ENCODE assay signal across 11 mouse cellular contexts in genomic region chr1:165834633-165834975, GRCm38 (mm10). TPM values are rescaled to one million over a fixed set of nuclear protein-coding genes. Genes with fewer than 3 reads are reported as not detected.
A peak's percentile ranks its signal among the peaks of the same experiment; 100 is the strongest.
DNase-seq lines count a peak whose midpoint lies in the region; ATAC-seq and TF ChIP-seq lines count a peak whose summit lies in the region.
"Had no signal": no experiment of that assay in that cellular context is flagged by ENCODE, and none has a peak within 500 bp of the region (broad histone marks: within the 10 kb centered on the region; RNA-seq: fewer than 3 reads in every experiment).

No protein-coding gene starts in this region.

- H3K9me3 ChIP-seq in heart, embryonic 12.5 days (replicated peaks), result no peaks in the 10 kb centered on the region
- H3K9me3 ChIP-seq in embryonic facial prominence, embryonic 15.5 days (replicated peaks), result no peaks in the 10 kb centered on the region
- H3K9me3 ChIP-seq in intestine, postnatal 0 days (ENCODE audit: control insufficient read depth), result no peaks in the 10 kb centered on the region

- no peak overlapping the region for H3K4me3 ChIP-seq in heart, embryonic 12.5 days
- peak overlapping the region; percentile 12; the same call in 1 of the 2 replicates for H3K4me3 ChIP-seq in embryonic facial prominence, embryonic 15.5 days (replicated peaks)
- H3K4me3 ChIP-seq in intestine, postnatal 0 days (ENCODE audit: low read depth, low read length), result no peak overlapping the region

- TF ChIP-seq CTCF in intestine, postnatal 0 days (IDR thresholded peaks at IDR 0.05; ENCODE audit: low read depth), result no peak

- H3K4me2 ChIP-seq in heart, embryonic 12.5 days, result 0 out of 2 replicates have a peak overlapping the region, but pooled peaks have one; percentile 17
- peak overlapping the region; percentile 29 for H3K4me2 ChIP-seq in embryonic facial prominence, embryonic 15.5 days (replicated peaks)
- H3K4me2 ChIP-seq in intestine, postnatal 0 days (replicated peaks; ENCODE audit: low read depth), result peak overlapping the region; percentile 31; the same call in 1 of the 2 replicates

- ATAC-seq in heart, embryonic 12.5 days (ENCODE audit: insufficient number of reproducible peaks, low FRiP score), result no peak
- ATAC-seq in embryonic facial prominence, embryonic 15.5 days (ENCODE audit: insufficient number of reproducible peaks, low FRiP score, low TSS enrichment, low read depth), result no peak
- ATAC-seq in intestine, postnatal 0 days, result no peak
- no peak for ATAC-seq in erythroid progenitor cell, adult 5-6 weeks (replicated peaks; ENCODE audit: low FRiP score, poor library complexity, severe bottlenecking)

- peaks cover 18% of the 10 kb centered on the region for H3K4me1 ChIP-seq in heart, embryonic 12.5 days (replicated peaks)
- peaks cover 29% of the 10 kb centered on the region for H3K4me1 ChIP-seq in embryonic facial prominence, embryonic 15.5 days
- H3K4me1 ChIP-seq in intestine, postnatal 0 days (replicated peaks; ENCODE audit: control insufficient read depth, insufficient read depth, low read length), result no peaks in the 10 kb centered on the region; the same call in none of the 2 replicates

- H3K9ac ChIP-seq in heart, embryonic 12.5 days, result no peak overlapping the region
- H3K9ac ChIP-seq in embryonic facial prominence, embryonic 15.5 days, result no peak overlapping the region
- no peak overlapping the region for H3K9ac ChIP-seq in intestine, postnatal 0 days (ENCODE audit: low read depth, low read length)

- intact Hi-C loops in heart, postnatal 36 days (cut with DNase I), result no loop called here

- WGBS in heart, embryonic 12.5 days, result 61% methylated on average over 12 of the region's 12 CpGs
- WGBS in embryonic facial prominence, embryonic 15.5 days, result 21% methylated on average over 12 of the region's 12 CpGs
- WGBS in intestine, postnatal 0 days, result 34% methylated on average over 12 of the region's 12 CpGs

- no peaks in the 10 kb centered on the region for H3K36me3 ChIP-seq in heart, embryonic 12.5 days
- no peaks in the 10 kb centered on the region for H3K36me3 ChIP-seq in embryonic facial prominence, embryonic 15.5 days
- no peaks in the 10 kb centered on the region for H3K36me3 ChIP-seq in intestine, postnatal 0 days (ENCODE audit: control insufficient read depth, insufficient read depth)

- H3K27me3 ChIP-seq in heart, embryonic 12.5 days (replicated peaks), result peaks cover 24% of the 10 kb centered on the region
- peaks cover 34% of the 10 kb centered on the region for H3K27me3 ChIP-seq in embryonic facial prominence, embryonic 15.5 days
- no peaks in the 10 kb centered on the region for H3K27me3 ChIP-seq in intestine, postnatal 0 days (replicated peaks; ENCODE audit: control insufficient read depth, insufficient read depth, low read length)

- no peak overlapping the region for H3K27ac ChIP-seq in heart, embryonic 12.5 days (ENCODE audit: poor library complexity, severe bottlenecking)
- no peak overlapping the region for H3K27ac ChIP-seq in embryonic facial prominence, embryonic 15.5 days (replicated peaks)
- no peak overlapping the region for H3K27ac ChIP-seq in intestine, postnatal 0 days (ENCODE audit: low read depth, low read length)

- no peak for DNase-seq in heart, postnatal 36 days
- peak; percentile 21 for DNase-seq in neural tube, embryonic 10.5 days (ENCODE audit: extremely low spot score, low spot score)
- DNase-seq in cerebellum, adult 18-20 months, result no peak
- DNase-seq in thymus, postnatal 14 days, result no peak
- DNase-seq: gastrocnemius, postnatal 36 days; kidney, postnatal 4 days; thymus, postnatal 25 days had no signal

RNA-seq across cellular contexts. Expression of gene Cd247, which starts 46.1 kb away (rescaled TPM):
- 0.38 and 0.49 TPM in 2 replicates for polyA plus RNA-seq in heart, embryonic 12.5 days (2016; fragmentation: Nextera tagmentation; extraction: Ambion mirVana)
- total RNA-seq in heart, postnatal 36 days (2021), result under 1 TPM; 0.76 to 0.80 TPM
- 0.99 and 1.00 TPM in 2 replicates for polyA plus RNA-seq in embryonic facial prominence, embryonic 15.5 days (2015; fragmentation: Nextera tagmentation; extraction: Ambion mirVana)
- polyA plus RNA-seq in intestine, postnatal 0 days (2015; fragmentation: Nextera tagmentation; extraction: Ambion mirVana), result 0.50 and 0.52 TPM in 2 replicates
- 9.0 TPM in 1 of 2 replicates, not detected in the other for total RNA-seq in erythroid progenitor cell, adult 5-6 weeks (2015; ENCODE audit: low replicate concordance)
- total RNA-seq in erythroid progenitor cell, adult 5-6 weeks (2017; ENCODE audit: low replicate concordance), result 4.7 and 10.5 TPM in 2 replicates
